Mouse (Mus musculus) activated CD4-positive, CD25-positive, alpha-beta regulatory T cell, adult 9 weeks (primary cell): ENCODE measurements around the gene Cldn34d. TPM values are rescaled to one million over a fixed set of nuclear protein-coding genes. Genes with fewer than 3 reads are reported as not detected.

ENCODE experiments used
- polyA plus RNA-seq: library from polyadenylated mRNA; unstranded; fragments of 100-300 nt; shearing (Covaris generic); gene quantifications from one replicate; pipeline ENCODE4 v1.2.1, GENCODE M21; 2017

Cldn34d gene
- polyA plus RNA-seq = not detected

GRCm38 (mm10) chrX:76602824-76603223 lies at the start of gene Cldn34d:
Gene Cldn34d (minus strand): TSS chrX:76602924.

Other genes starting within 250 kb of the Cldn34d start
- not detected for gene Cldn34b4, start 209.6 kb downstream of the Cldn34d start, polyA plus RNA-seq